Mouse (Mus musculus) midbrain, embryonic 16.5 days (tissue): Measurements from ENCODE around the gene Mcm10. TPM values are rescaled to one million over a fixed set of nuclear protein-coding genes. Genes with fewer than 3 reads are reported as not detected.

ENCODE experiments used
- ATAC-seq: fragments of 200-750 bp; cut with Nextera tagmentation; 2 replicates; pipeline ENCODE4 v1.8.0; 2017; ENCODE audit warnings: moderate TSS enrichment
- H3K27ac ChIP-seq: fragments of 300-500 bp; sonication (generic); 2 replicates; pipeline ENCODE4 v1.5.1; 2014; ENCODE audit warnings: mild to moderate bottlenecking, low read length, mixed read lengths
- H3K27me3 ChIP-seq: fragments of 300-500 bp; sonication (generic); 2 replicates; pipeline ENCODE4 v1.6.1; 2014; ENCODE audit warnings: low read depth, low read length, mixed read lengths; ENCODE audit not compliant: control insufficient read depth, insufficient read depth
- H3K36me3 ChIP-seq: fragments of 300-500 bp; sonication (generic); 2 replicates; pipeline ENCODE4 v1.6.1; 2014; ENCODE audit warnings: mild to moderate bottlenecking, low read length, moderate library complexity, mixed read lengths; ENCODE audit not compliant: control insufficient read depth, insufficient read depth
- H3K4me1 ChIP-seq: fragments of 300-500 bp; sonication (generic); 2 replicates; pipeline ENCODE4 v1.6.1; 2014; ENCODE audit warnings: mild to moderate bottlenecking, low read length, mixed read lengths; ENCODE audit not compliant: control insufficient read depth, insufficient read depth
- H3K4me2 ChIP-seq: fragments of 300-500 bp; sonication (generic); 2 replicates; pipeline ENCODE4 v1.6.1; 2014; ENCODE audit warnings: mild to moderate bottlenecking, low read length, mixed read lengths
- H3K4me3 ChIP-seq: fragments of 300-500 bp; sonication (generic); 2 replicates; pipeline ENCODE4 v1.5.1; 2014; ENCODE audit warnings: low read depth, mild to moderate bottlenecking, low read length, moderate library complexity, mixed read lengths
- H3K9ac ChIP-seq: fragments of 300-500 bp; sonication (generic); 2 replicates; pipeline ENCODE4 v1.6.1; 2014; ENCODE audit warnings: low read depth, low read length, mixed read lengths
- H3K9me3 ChIP-seq: fragments of 300-500 bp; sonication (generic); replicated peaks from 2 replicates; pipeline ENCODE4 v1.6.1; 2014; ENCODE audit warnings: mild to moderate bottlenecking, low read length, mixed read lengths; ENCODE audit not compliant: control insufficient read depth, poor library complexity, severe bottlenecking
- WGBS: fragments of 180-500 bp; shearing (Covaris S2); extraction: QIAGEN DNeasy Blood & Tissue Kit; methylation state at CpG from one replicate; pipeline ENCODE4 v1.1.7; 2014; 5-methylcytosine and 5-hydroxymethylcytosine counted together
- polyA plus RNA-seq: library from polyadenylated mRNA; unstranded; fragments of >200 nt; fragmentation: Nextera tagmentation; extraction: Ambion mirVana; gene quantifications from 2 replicates; pipeline ENCODE4 v1.2.1, GENCODE M21; 2015

The Mcm10 gene
- polyA plus RNA-seq, 1 experiment from 2014 or later: 3.0 TPM

GRCm38 (mm10) chr2:4940861-4941260 lies 71.7 kb downstream of the Mcm10 start:
- no peaks in the 10 kb centered on the region for H3K27me3 ChIP-seq

More at GRCm38 (mm10) chr2:4940861-4941260, 71.7 kb downstream of the Mcm10 start:
- 95% methylated on average over 11 of the region's 11 CpGs for WGBS
- H3K4me2 ChIP-seq: no peak overlapping the region
- no peak overlapping the region for H3K27ac ChIP-seq
- ATAC-seq: no peak
- H3K36me3 ChIP-seq: peaks cover 20% of the 10 kb centered on the region
- H3K9me3 ChIP-seq: 0 out of 2 replicates have a peak, but pooled peaks cover 4% of the 10 kb centered on the region
- H3K9ac ChIP-seq: no peak overlapping the region
- H3K4me3 ChIP-seq: no peak overlapping the region
- H3K4me1 ChIP-seq: no peaks in the 10 kb centered on the region

Other genes starting within 250 kb of the Mcm10 start
- gene Sephs1, start 131.2 kb downstream of the Mcm10 start, polyA plus RNA-seq: 50.9 and 52.7 TPM in 2 replicates
- gene Phyh, start 93.8 kb downstream of the Mcm10 start, polyA plus RNA-seq: 83.4 and 99.9 TPM in 2 replicates
- 0.33 and 0.81 TPM in 2 replicates for gene Ucma, start 36.7 kb downstream of the Mcm10 start, polyA plus RNA-seq
- 18.0 and 24.3 TPM in 2 replicates for gene Optn, start 51.3 kb upstream of the Mcm10 start, polyA plus RNA-seq
- gene Ccdc3, start 125.0 kb upstream of the Mcm10 start, polyA plus RNA-seq: 6.0 and 6.6 TPM in 2 replicates